Mouse (Mus musculus) heart, adult 2 months (tissue): Measurements from ENCODE around the gene Borcs7. TPM values are rescaled to one million over a fixed set of nuclear protein-coding genes. Genes with fewer than 3 reads are reported as not detected.

ENCODE experiments used
- DNase-seq, 2 experiments: peaks; one replicate each; pipeline ENCODE4 v3.0.0; 2021
- H3K27ac ChIP-seq: fragments of 200-600 bp; 2 replicates; pipeline ENCODE4 v1.8.1; 2022
- H3K27me3 ChIP-seq: fragments of 200-500 bp; 2 replicates; pipeline ENCODE4 v1.6.1; 2012; ENCODE audit warnings: mild to moderate bottlenecking, low read length, inconsistent platforms, mixed read lengths; ENCODE audit not compliant: control insufficient read depth, insufficient read depth
- H3K36me3 ChIP-seq: fragments of 200-500 bp; 2 replicates; pipeline ENCODE4 v1.6.1; 2012; ENCODE audit warnings: low read length, inconsistent platforms; ENCODE audit not compliant: control insufficient read depth, insufficient read depth
- H3K4me1 ChIP-seq: fragments of 200-500 bp; 2 replicates; pipeline ENCODE4 v1.6.1; 2011; ENCODE audit warnings: low read length; ENCODE audit not compliant: control insufficient read depth, insufficient read depth
- H3K4me3 ChIP-seq: fragments of 200-600 bp; 2 replicates; pipeline ENCODE4 v1.8.1; 2022
- H3K79me2 ChIP-seq: fragments of 200-500 bp; replicated peaks from 2 replicates; pipeline ENCODE4 v1.6.1; 2012; ENCODE audit warnings: mild to moderate bottlenecking, inconsistent platforms, low read length, moderate library complexity, mixed read lengths; ENCODE audit not compliant: control insufficient read depth, insufficient read depth
- H3K9ac ChIP-seq: fragments of 200-500 bp; 2 replicates; pipeline ENCODE4 v1.6.1; 2012; ENCODE audit warnings: low read depth, mild to moderate bottlenecking, control low read depth, inconsistent platforms, low read length, mixed read lengths
- CTCF ChIP-seq: fragments of 200-600 bp; IDR thresholded peaks from 2 replicates; pipeline ENCODE4 v1.8.1; 2022; ENCODE audit warnings: antibody characterized with exemption, mild to moderate bottlenecking, moderate library complexity
- EP300 ChIP-seq: fragments of 200-500 bp; IDR thresholded peaks from 2 replicates; pipeline ENCODE4 v1.6.1; 2011; ENCODE audit warnings: low read depth, low read length, control low read depth; ENCODE audit not compliant: insufficient read depth
- POLR2A ChIP-seq: fragments of 200-500 bp; IDR thresholded peaks from 2 replicates; pipeline ENCODE4 v1.6.1; 2011; ENCODE audit warnings: mild to moderate bottlenecking, low read depth, low read length, control low read depth; ENCODE audit not compliant: insufficient read depth
- WGBS: fragments of 180-500 bp; shearing (Covaris S2); methylation state at CpG from one replicate; pipeline ENCODE4 v1.1.7; 2018; 5-methylcytosine and 5-hydroxymethylcytosine counted together
- intact Hi-C: fragments of 180-260 bp; cut with DNase I; formaldehyde crosslinking; loops from one replicate; pipeline ENCODE4 v1.15.1; 2025
- polyA plus RNA-seq: library from polyadenylated mRNA; depleted of rRNA; stranded (reverse); fragments of >200 nt; gene quantifications from 2 replicates; pipeline ENCODE4 v1.2.3, GENCODE M21; 2012
- total RNA-seq, 2 experiments: library from RNA; stranded (reverse); gene quantifications; 2 replicates each; pipeline ENCODE4 v1.2.3; 2021

Gene Borcs7
- total and polyA plus RNA-seq, 3 experiments = 4.7 to 7.8 (median 7.1) TPM

DNA sequence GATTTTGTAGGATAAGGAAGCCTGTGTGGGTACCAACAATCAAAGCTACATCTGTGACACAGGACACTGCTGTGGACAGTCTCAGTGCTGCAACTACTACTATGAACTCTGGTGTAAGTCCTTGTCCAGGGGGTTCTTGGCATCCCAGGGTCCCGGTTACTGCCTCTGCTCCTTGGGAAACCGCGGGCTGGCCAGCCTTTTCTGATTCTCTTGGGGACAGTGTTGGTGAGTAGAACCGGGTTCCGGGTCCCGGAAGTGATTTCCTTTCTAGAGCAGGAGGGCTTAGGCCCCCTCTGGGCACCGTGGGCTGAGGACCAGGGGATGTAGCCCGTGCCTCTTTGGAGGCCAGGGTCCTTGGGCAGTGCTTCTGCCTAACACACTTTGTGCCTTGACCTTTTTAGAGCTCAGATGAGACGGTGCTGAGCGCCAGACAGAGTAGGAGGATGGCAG, 45.3 kb upstream of the Borcs7 start:
- TF ChIP-seq POLR2A (no peak), EP300 (no peak), CTCF (no peak)
- intact Hi-C loops = loop anchor here (2.0 kb wide), 1 partner anchor 46 kb away; the partner anchor contains the start of gene Wbp1l
- Histone ChIP-seq H3K27ac (peak overlapping the region; percentile 86), H3K27me3 (no peaks in the 10 kb centered on the region), H3K36me3 (peaks cover 13% of the 10 kb centered on the region), H3K4me3 (peak overlapping the region; percentile 7; the same call in 1 of the 2 replicates), H3K9ac (peak overlapping the region; percentile 47; the same call in 1 of the 2 replicates), H3K79me2 (peaks cover 2% of the 10 kb centered on the region; the same call in 1 of the 2 replicates), H3K4me1 (peaks cover 61% of the 10 kb centered on the region)
- WGBS = 10% methylated on average over 10 of the region's 10 CpGs
- DNase-seq = peak in 1 of 2 experiments; percentile 59

DNA sequence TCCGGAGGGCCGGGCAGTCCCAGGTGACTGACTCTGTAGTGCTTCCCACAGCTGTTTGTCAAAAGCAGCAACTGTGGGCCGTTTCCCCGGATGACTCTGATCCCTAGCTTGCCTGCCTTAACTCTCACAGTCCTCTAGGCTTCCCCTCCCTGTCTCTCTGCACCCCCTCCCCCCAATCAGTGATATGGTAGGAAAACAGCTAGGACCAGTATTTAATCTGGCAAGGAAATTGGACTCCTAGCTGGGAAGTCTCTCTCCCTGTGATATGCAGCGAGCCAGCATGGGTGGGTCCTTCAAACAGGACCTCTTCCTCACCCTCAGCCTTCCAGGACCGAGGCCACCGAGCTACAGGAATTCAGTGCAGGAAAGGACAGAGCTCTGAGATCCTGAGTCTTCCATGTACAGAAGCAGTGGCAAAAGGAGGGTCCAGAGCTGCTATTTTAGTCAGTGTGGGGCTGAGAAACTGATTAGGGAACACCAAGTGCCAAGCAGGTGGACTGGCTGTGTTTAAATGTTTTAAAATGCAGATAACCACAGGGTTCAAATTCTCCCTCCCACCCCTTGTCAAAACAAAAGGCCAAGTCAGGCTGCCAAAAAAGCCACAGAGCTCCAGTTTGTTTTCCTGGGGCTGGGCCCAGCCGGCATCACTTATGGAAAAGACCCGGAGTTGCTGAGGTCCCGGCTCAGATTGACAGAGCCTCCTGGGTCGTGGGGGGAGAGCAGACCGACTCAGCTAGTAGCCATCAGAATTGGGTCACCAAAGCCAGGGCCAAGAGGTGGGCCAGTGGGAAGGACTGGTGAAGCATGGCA, 44.7 kb upstream of the Borcs7 start:
- Histone ChIP-seq H3K4me3 (peak overlapping the region; percentile 7), H3K79me2 (peaks cover 2% of the 10 kb centered on the region; the same call in 1 of the 2 replicates), H3K9ac (peak overlapping the region; percentile 47), H3K36me3 (peaks cover 13% of the 10 kb centered on the region), H3K27me3 (no peaks in the 10 kb centered on the region), H3K27ac (peak overlapping the region; percentile 86), H3K4me1 (peaks cover 59% of the 10 kb centered on the region)
- 7% methylated on average over 12 of the region's 12 CpGs for WGBS
- peak; percentile 71 to 83 for DNase-seq
- intact Hi-C loops = loop anchor here (1.0 to 2.0 kb wide), 2 partner anchors 22 to 46 kb away; partner anchors contain the start of gene Wbp1l
- TF ChIP-seq CTCF (peak; percentile 19; the same call in 1 of the 2 replicates), EP300 (peak; percentile 56; the same call in 1 of the 2 replicates), POLR2A (peak; percentile 54; the same call in 1 of the 2 replicates)

DNA sequence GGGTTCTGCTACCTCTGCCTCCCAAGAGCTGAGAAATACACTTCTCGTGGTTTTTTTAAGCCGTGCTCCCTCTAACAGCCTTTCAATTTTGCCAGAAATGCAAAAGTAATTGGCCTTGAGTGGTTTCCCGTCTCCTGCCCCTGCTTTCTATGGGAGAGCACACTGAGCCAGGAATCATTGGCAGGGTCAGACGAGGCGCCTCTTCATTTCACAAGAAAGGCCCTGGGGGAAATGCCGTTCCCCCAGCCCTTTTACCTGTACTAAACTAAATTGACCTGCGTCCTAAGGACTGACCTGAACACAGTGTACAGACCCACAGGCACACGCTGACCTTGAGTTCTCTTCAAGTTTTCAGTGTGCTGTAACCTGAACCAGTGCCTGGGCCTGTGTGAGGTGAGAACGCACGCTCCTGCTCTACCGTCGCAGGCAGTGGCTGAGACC, 43.6 kb upstream of the Borcs7 start:
- peaks cover 51% of the 10 kb centered on the region for H3K4me1 ChIP-seq
- 38% methylated on average over 12 of the region's 12 CpGs for WGBS
- peaks cover 13% of the 10 kb centered on the region for H3K36me3 ChIP-seq

DNA sequence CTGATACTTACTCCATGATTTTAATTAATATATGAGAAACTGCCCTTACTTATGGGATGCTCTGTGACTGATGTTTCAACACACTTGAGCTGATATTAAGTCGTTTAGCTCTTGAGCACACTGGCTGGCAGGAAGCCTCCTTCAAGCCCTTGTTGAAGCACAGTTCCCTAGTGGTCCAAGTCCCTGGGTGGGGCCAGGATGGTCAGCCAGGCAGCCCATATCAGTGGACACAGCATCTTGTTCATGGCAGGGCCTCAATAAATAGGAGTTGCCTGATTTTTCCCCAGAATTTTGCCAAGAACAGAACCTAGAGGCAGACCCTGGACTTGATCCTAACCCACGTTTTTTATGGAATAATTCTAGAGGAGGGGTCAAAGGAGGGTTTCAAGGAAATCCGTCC, 42.5 kb upstream of the Borcs7 start:
- intact Hi-C loops = no loop called here
- H3K27me3 ChIP-seq = no peaks in the 10 kb centered on the region
- no peak overlapping the region for H3K9ac ChIP-seq
- TF ChIP-seq CTCF = no peak
- TF ChIP-seq EP300 = no peak
- TF ChIP-seq POLR2A = no peak
- H3K4me1 ChIP-seq = peaks cover 42% of the 10 kb centered on the region
- DNase-seq = peak; percentile 62 to 74
- H3K27ac ChIP-seq = peak overlapping the region; percentile 86
- peaks cover 13% of the 10 kb centered on the region for H3K36me3 ChIP-seq
- peaks cover 2% of the 10 kb centered on the region; the same call in 1 of the 2 replicates for H3K79me2 ChIP-seq
- no peak overlapping the region for H3K4me3 ChIP-seq
- 42% methylated on average over 3 of the region's 3 CpGs for WGBS

More for the DNA sequence above, 43.6 kb upstream of the Borcs7 start:
- Histone ChIP-seq H3K9ac (peak overlapping the region; percentile 30), H3K79me2 (peaks cover 2% of the 10 kb centered on the region; the same call in 1 of the 2 replicates), H3K27me3 (no peaks in the 10 kb centered on the region), H3K27ac (peak overlapping the region; percentile 86), H3K4me3 (peak overlapping the region; percentile 33; the same call in 1 of the 2 replicates)
- peak in 1 of 2 experiments; percentile 35 for DNase-seq
- peak; percentile 29; the same call in 1 of the 2 replicates for TF ChIP-seq EP300
- TF ChIP-seq CTCF = no peak
- intact Hi-C loops = no loop called here

DNA sequence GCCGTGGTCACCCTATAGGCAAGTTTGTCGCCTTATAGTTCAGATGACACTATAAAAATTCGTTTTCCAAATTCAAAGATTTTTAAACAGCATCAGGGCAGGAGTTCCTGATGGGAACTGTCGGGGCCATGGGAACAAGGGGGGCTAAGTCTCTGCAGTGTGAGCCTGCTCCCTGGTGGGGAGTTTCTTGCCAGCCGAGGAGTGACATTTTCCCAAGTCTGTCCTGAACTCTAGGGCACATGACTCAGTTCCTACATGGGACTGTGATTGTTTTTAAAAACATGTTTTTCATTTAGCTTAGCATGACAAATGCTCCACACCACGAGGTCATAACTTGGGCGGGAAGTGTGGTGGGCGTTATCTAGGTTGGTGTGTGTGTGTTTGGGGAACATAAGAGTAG, 41.9 kb upstream of the Borcs7 start:
- Histone ChIP-seq H3K27ac (peak overlapping the region; percentile 86), H3K36me3 (peaks cover 13% of the 10 kb centered on the region), H3K4me3 (no peak overlapping the region), H3K27me3 (no peaks in the 10 kb centered on the region), H3K79me2 (peaks cover 2% of the 10 kb centered on the region; the same call in 1 of the 2 replicates), H3K9ac (no peak overlapping the region), H3K4me1 (peaks cover 36% of the 10 kb centered on the region)
- WGBS = 59% methylated on average over 8 of the region's 8 CpGs
- TF ChIP-seq CTCF = peak; percentile 59
- TF ChIP-seq EP300 = 0 out of 2 replicates have a peak, but pooled peaks have one; percentile 11
- TF ChIP-seq POLR2A = no peak
- DNase-seq = peak; percentile 41 to 51
- intact Hi-C loops = loop anchor here (1.0 kb wide), 1 partner anchor 41 kb away; no protein-coding TSS in a partner anchor
